Mouse (Mus musculus) skeletal muscle tissue, adult 2 months (tissue): ENCODE measurements around the gene Mad1l1.
"Not testable (repeated sequence)": the region's sequence is repeated elsewhere in the genome, so short reads cannot be mapped to it uniquely, and the experiment has no call there.

Source experiments
- DNase-seq: peaks from one replicate; pipeline ENCODE4 v3.0.0-alpha.2; 2012; ENCODE audit warnings: low read depth, low spot score

Gene Mad1l1

GRCm38 (mm10) chr5:140321042-140321755 lies at the start of gene Mad1l1, which contains the start of gene Nudt1:
Gene Mad1l1, minus strand, starts transcription at chr5:140321552.
Gene Nudt1, plus strand, starts transcription at chr5:140321656.
- DNase-seq = peak; percentile 96

GRCm38 (mm10) chr5:140370446-140371254 lies 49.3 kb upstream of the Mad1l1 start:
- DNase-seq = no peak

- DNase-seq = no peak
These were observed 48.1 kb upstream of the Mad1l1 start for GRCm38 (mm10) chr5:140369466-140369865.

- DNase-seq = no peak
These were observed 47.6 kb upstream of the Mad1l1 start for GRCm38 (mm10) chr5:140368926-140369325.

- not testable (repeated sequence) for DNase-seq
These were observed 46.8 kb upstream of the Mad1l1 start for GRCm38 (mm10) chr5:140368126-140368525.

- no peak for DNase-seq
These were observed 43.1 kb upstream of the Mad1l1 start for GRCm38 (mm10) chr5:140364415-140364814.

GRCm38 (mm10) chr5:140359930-140360674 lies 38.8 kb upstream of the Mad1l1 start:
- DNase-seq = no peak

GRCm38 (mm10) chr5:140357466-140357865 lies 36.1 kb upstream of the Mad1l1 start:
- DNase-seq = no peak

- no peak for DNase-seq
These were observed 34.6 kb upstream of the Mad1l1 start for GRCm38 (mm10) chr5:140355934-140356333.

GRCm38 (mm10) chr5:140352352-140352751 lies 31.0 kb upstream of the Mad1l1 start:
- DNase-seq = no peak

- no peak for DNase-seq
These were observed 29.6 kb upstream of the Mad1l1 start for GRCm38 (mm10) chr5:140350731-140351497.

GRCm38 (mm10) chr5:140349882-140350281 lies 28.5 kb upstream of the Mad1l1 start:
- DNase-seq = no peak

GRCm38 (mm10) chr5:140346050-140346449 lies 24.7 kb upstream of the Mad1l1 start:
- DNase-seq = no peak

- no peak for DNase-seq
These were observed 23.9 kb upstream of the Mad1l1 start for GRCm38 (mm10) chr5:140345244-140345643.

GRCm38 (mm10) chr5:140342880-140343279 lies 21.5 kb upstream of the Mad1l1 start:
- DNase-seq = no peak

GRCm38 (mm10) chr5:140339836-140340235 lies 18.5 kb upstream of the Mad1l1 start:
- DNase-seq = no peak

- DNase-seq = no peak
These were observed 17.4 kb upstream of the Mad1l1 start for GRCm38 (mm10) chr5:140338779-140339178.

- DNase-seq = no peak
These were observed 15.3 kb upstream of the Mad1l1 start for GRCm38 (mm10) chr5:140336680-140337079.

GRCm38 (mm10) chr5:140333631-140334030 lies 12.3 kb upstream of the Mad1l1 start:
- no peak for DNase-seq

- DNase-seq = no peak
These were observed 11.2 kb upstream of the Mad1l1 start for GRCm38 (mm10) chr5:140332519-140332918.
